Mouse (Mus musculus): ENCODE results near the gene Noxa1.

The Noxa1 gene

DNA sequence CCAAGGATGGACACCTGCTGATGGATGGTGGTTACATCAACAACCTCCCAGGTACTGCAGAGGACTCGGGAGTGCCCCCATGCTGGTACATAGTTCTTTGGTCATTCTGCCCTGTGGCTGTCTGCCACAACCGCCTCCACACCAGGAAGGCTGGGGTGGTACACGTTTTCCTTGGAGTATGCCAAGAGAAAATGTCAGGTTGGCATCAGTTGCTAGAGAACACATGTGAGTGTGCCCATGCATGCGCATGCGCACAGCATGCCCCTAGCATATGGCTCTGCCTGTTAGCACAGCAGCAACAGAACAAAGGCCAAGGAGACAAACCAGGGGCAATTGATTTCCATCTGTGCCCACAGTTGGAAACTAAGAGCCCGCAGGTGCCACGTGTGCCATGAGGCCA, 44.0 kb downstream of the Noxa1 start:
- DNase-seq (ENCODE audit: extremely low read depth, low read depth) = no peak

DNA sequence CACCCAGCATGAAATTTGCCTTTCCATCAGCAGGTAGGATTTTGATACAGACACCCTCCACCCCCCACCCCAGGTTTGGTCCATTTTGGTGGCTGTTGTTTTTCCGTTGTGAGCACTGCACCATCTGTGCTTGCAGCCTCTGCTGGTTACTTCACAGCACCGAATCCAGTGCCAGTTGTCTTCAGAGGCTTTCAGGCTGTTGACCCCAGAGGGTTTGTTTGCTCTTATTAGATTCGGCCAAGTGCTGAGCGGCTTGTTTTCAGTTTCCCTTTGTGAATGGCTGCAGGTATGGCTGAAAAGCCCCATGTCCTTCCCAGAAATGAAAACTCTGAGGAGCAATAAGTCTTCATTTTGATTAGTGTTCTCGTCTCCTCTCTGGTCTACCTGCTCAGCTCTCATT, 54.9 kb downstream of the Noxa1 start:
- no peak for DNase-seq (ENCODE audit: extremely low read depth, low read depth)

Data from MEL-GATA-1-ER (cell line).